ENCODE assay signal across 1 mouse cellular context in genomic region chr1:139405766-139406165, GRCm38 (mm10).
TF ChIP-seq lines count a peak whose summit lies in the region.

No protein-coding gene starts in this region.

TF ChIP-seq in MEL, 35 proteins besides CTCF, POLR2A, EP300 and RAD21 (continued from another document):
- TF ChIP-seq MAZ (IDR thresholded peaks at IDR 0.05; ENCODE audit: low read depth, low read length) (no peak), SMC3 (IDR thresholded peaks at IDR 0.05; ENCODE audit: low read depth, low read length) (no peak), TBP (IDR thresholded peaks at IDR 0.05; ENCODE audit: low read depth, low read length) (no peak), ETS1 (IDR thresholded peaks at IDR 0.05; ENCODE audit: low read depth, low read length) (no peak), MAX (IDR thresholded peaks at IDR 0.05; ENCODE audit: low read length) (no peak), RCOR1 (IDR thresholded peaks at IDR 0.05; ENCODE audit: low read depth, low read length) (no peak), MXI1 (IDR thresholded peaks at IDR 0.05; ENCODE audit: low read depth, low read length) (no peak), TCF12 (IDR thresholded peaks at IDR 0.05; ENCODE audit: low read depth, low read length) (no peak), HCFC1 (IDR thresholded peaks at IDR 0.05; ENCODE audit: low read depth, low read length) (no peak), ZC3H11A (IDR thresholded peaks at IDR 0.05; ENCODE audit: low read depth, low read length) (no peak), SIN3A (IDR thresholded peaks at IDR 0.05; ENCODE audit: low read length) (no peak), JUND (IDR thresholded peaks at IDR 0.05; ENCODE audit: low read depth, low read length) (no peak)
